Mouse (Mus musculus) adrenal gland, postnatal 10 days (tissue): ENCODE measurements around the gene 9930111J21Rik2. TPM values are rescaled to one million over a fixed set of nuclear protein-coding genes. Genes with fewer than 3 reads are reported as not detected.
"Not testable (repeated sequence)": the region's sequence is repeated elsewhere in the genome, so short reads cannot be mapped to it uniquely, and the experiment has no call there.

ENCODE experiments used
- DNase-seq: peaks from one replicate; pipeline ENCODE4 v3.0.0; 2021; ENCODE audit warnings: mixed read lengths
- long read RNA-seq, 2 experiments: library from polyadenylated mRNA; stranded (forward); transcript quantifications; one replicate each; pipeline ENCODE4 v2.0.0; 2021
- total RNA-seq, 2 experiments: library from RNA; stranded (reverse); gene quantifications; 2 replicates each; pipeline ENCODE4 v1.2.3; 2021

The 9930111J21Rik2 gene
- total RNA-seq: 1 to 10 TPM; 3.2 TPM
- long read RNA-seq, experiment 1: 0 reads
- long read RNA-seq, experiment 2: 0 reads

DNA sequence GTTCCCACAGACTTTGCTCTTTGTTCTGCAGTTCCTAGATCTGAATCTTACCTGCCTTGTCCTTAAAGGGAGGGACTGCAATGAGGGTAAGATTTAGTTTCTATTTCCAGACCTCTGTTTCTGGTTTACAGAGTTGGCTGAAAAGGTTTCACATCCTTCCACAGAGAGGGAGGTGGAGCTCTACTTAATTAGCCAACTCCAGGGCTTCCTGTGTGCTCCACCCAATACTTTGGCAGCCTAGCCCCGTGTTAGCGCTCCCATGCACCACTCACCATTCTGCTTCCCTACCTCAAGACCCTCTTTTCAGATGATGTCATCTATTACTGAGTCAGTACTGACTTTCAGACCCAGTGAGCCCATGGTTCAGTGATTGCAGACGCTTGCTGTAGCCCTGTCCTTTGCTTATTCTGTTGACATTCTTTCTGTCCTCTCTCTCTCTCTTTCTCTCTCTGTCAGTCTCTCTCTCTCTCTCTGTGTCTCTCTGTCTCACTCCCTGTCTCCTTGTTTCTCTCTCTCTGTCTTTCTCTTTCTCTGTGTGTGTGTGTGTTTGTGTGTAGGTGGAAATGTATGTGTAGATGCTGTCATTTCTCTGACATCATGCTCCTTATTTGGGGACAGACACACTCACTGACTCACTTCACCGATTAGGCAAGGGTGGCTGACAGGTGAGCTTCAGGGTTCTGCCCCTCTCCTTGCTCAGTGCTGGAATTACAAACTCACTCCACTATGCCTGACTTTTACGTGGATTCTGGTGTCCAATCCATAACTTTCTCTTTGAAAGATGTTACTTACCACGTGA, at the start of gene 9930111J21Rik2:
TSS of gene 9930111J21Rik2 (minus strand) at position 150 of the 799 bp plus-strand sequence.
- DNase-seq: not testable (repeated sequence)

DNA sequence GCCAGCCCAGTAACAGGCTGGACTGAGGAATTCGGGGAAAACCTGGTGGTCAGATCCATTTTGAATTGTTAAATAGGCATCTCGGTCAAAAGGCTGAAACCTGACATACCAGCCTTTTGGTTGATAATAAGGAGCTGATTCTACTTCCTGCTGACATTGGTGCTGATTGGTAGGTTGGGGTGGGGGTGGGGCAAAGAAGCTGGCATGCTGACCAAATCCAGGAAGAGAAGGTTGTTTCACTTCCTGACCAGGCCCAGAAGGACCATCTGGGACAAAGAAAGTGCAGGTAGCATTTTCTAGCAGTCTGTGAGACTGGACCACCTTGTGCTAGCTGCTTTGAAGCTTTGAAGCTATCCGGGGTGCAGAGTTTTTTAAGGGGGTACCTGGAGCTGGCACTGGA, 49.4 kb upstream of the 9930111J21Rik2 start:
- DNase-seq: no peak

DNA sequence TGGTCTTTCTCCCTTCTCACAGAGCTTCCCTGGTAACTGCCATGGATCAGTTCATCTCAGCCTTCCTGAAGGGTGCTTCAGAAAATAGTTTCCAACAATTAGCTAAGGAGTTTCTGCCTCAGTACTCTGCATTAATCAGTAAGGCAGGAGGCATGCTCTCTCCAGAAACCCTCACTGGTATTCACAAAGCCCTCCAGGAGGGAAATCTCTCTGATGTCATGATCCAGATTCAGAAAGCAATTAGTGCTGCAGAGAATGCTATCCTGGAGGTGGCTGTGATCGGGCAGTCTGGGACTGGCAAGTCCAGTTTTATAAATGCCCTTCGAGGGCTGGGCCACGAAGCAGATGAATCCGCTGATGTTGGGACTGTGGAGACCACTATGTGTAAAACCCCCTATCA, 44.3 kb upstream of the 9930111J21Rik2 start:
- no peak for DNase-seq

DNA sequence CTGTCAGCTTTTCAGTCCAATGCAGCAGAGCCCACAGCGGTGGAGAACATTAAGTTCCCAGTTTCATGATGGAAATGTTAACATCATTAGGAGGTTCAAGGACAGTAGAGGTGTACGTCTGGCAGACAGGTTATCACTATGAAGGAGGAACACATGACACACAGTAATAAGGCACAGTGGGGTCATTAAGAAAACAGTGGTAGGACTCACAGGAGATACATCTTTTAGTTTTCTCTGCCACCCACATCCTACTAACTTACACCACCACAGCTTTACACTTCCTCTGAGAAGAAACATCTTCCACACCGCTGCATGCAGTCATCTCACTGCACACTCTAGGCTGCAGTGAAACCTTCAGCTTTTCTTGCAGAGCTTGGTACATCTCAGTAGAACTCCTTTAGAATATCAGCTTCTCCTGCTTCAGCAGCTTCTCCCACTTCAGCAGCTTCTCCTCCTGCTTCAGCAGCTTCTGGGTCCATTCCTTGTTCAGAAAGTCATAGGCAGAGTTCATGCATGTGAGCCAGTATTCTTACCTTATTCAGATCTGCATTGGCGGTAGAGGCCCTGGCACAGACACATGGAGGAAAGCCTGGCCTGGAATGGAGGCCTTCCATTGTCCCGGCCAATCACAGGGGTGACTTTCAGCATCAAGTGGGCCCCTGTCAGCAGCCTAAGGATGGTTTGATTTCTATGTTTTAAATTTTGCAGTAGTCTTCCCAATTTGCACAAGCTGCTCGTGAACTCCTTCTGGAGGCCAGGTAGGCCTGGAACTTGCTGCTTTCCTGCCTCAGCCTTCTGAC, 43.0 kb upstream of the 9930111J21Rik2 start:
- no peak for DNase-seq

DNA sequence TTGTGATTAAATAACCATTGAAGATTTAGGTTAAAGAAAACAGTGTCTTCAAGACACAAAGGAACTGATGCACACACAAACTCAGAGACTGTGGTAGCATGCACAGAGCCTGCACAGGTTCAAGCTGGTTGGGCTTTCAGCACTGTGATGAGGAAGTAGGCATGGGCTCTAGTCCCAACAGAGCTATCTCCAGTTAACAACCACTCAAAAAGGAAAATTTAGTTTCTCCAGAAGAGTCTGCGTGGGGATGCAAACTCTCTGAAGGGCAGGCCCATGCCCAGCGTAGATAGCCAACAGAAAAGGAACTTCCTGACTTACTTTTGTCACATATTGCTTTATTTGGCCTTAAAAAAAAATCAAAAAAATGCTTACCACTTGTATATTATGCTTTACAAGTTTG, 41.7 kb upstream of the 9930111J21Rik2 start:
- no peak for DNase-seq

DNA sequence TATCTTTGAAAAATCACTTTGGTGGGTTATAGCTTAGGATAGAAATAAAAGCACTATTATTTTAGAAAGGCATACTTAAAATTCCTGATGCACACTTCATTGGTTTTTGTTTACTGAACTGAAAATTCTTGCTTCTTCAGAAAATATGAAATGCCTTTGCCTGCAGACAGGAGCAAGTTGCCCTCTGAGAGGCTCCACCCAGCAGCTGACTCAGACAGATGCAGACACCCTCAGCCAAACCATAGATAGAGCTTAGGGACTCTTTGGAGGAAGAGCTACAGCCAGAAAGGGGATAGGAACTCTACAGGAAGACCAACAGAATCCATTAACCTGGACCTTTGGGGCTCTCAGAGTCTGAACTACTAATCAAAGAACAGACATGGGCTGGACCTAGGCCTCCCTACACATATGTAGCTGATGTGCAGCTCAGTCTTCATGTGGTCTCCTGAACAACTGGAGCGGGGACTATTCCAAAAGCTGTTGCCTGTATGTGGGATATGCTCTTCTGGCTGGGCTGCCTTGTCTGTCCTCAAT, 41.1 kb upstream of the 9930111J21Rik2 start:
- DNase-seq: no peak

DNA sequence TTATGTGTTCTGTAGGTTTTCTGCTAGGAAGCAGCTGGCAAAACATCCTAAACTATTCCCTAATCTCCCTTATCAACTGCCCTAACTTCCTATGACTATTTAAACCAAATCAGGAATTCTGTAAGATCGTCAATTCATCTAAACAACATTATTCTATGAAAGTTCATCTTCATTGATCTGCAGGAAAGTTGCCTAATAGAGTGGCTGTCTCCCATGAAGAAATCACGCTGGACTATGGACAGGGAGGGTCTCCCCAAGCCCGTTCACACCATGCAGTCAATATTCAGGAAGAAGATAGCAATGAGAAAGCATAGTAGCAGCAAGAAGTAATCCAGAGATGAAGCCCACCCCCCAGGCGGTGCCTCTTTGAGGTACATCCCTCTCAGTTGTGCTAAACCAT, 40.1 kb upstream of the 9930111J21Rik2 start:
- no peak for DNase-seq

DNA sequence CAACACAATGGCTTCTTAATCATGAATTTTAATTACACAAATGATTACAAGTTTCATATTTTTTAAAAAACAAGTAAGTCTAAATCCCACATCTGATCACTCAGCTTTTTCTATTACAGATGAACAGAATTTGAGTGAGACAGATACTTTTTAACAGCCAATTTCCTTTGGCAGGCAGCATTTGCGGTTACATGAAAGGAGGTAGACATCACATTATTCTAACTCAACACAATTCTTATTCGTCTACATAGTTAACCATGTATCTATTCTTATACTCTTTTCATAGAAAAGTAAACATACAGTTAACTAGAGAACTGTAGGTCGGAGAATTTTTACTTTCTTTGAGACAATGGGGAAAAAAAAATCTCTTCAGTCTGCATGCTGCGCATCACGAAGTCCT, 39.5 kb upstream of the 9930111J21Rik2 start:
- DNase-seq: no peak

DNA sequence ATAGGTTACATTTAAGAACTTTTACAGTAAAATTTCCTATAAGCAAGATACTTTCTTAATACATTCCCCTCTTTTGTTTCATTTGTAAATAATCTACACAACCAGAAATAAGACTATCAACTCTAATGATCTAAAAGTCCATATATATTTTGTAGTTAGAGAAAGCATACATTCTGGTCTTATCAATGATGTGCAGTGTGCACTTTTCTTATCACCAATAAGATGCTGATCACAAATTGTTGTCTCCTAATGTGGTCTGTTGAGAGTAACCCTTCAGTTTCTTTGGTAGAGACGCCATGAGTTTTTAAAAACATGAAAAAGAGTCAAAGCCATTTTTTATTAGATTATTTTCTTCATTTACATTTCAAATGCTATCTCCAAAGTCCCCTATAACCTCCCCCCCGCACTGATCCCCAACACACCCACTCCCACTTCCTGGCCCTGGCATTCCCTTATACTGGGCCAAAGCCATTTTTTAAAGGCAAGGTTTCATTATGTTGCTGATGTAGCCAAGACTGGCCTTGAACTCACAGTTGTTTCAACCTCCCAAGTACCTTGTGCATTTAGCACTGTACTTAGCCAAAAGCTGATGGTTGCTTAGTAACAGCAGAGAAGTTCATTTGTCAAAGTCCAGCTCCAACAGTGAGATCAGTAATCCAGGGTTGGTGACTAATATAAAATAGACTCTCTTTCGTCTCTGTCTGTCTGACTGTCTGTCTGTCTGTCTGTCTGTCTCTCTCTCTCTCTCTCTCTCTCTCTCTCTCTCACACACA, 38.9 kb upstream of the 9930111J21Rik2 start:
- no peak for DNase-seq

DNA sequence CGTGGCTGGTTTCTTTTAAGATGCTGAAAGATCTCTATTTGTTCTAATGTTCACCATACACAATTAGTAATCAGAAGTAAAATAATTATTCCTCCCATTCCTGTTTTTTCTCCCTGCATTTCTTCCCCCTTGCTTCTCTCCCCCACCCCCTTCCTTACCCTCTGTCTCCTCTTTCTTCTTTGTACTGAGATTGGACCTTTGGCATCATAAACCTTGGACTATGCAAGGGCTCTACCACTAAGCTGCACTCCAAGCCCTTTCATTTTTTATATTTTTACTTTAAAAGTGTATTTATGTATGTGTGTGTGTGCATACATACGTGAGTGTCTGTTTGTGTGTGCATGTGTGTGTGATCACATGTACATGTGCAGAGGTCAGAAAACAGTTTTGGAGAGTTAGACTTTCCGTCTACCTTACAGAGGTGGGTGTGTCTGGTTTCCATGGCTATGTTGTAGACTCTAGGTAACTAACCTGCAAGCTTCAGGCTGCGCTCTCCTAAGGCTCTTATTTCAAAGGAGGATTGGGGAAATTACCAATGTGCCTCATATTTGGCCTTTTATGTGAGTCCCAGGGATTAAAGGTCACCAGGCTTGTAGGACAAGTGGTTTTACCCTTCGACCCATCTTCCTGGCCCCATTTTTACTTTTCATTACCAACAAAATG, 38.1 kb upstream of the 9930111J21Rik2 start:
- no peak for DNase-seq

DNA sequence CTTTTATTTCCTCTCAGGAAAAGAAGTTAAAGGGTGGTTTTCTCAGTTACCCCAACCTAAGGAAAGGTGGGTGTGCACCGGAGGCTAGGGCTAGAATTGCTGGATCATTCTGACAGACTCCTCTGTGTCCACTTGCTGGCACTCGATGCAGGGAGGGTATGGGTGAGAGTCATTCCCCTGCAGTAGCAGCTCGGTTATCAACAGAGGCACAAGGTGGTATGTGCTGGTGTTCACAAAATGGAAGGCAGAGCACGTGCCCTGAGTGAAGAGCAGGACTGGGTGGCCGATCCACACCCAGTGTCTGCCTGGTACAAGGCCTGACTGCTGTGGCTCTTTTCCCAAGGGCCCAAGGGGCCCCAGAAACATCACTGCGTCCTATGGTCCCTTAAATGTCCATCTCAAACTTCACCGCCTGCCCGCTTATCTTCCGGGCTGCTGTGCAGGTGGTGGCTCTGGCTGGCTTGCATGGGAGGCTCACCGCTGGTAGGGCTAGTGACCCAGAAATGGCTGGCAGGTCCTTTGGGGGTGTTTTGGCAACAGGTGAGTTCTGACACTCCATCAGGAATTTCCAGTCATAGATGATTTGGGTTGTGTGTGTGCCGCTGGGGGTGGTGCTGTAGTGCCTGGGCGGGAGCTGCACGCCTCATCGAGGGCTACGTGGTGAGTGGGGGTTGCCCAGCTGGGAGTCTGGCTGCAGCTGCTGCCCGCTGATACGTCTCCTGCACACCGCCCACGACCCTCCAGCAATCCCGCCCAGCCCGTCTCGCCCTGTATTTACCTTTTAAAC, 37.0 kb upstream of the 9930111J21Rik2 start:
- no peak for DNase-seq

DNA sequence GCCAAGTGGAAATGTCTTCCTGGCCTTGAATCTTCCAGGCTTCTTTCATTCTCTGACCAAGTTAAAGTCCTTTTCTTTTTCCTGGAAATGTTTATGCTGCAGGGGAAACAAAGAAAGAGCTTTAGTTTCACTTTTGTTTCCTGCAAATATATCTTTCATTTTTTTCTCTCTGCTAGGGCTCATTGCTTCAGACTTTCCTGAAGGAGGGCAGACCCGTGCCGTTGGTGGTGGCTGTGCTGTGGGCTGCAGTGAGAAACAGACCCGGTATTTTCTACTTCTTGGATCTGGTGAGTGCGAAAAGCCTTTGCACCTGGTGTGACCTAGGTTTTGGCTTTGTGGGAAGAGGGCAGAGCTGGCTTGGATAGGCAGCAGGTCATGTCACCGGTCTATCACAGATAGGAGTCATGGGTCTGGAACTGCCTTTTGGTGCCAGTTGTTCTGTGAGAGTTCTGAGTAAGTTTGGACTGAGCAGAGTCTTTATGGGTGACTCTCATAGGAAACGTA, 35.9 kb upstream of the 9930111J21Rik2 start:
- no peak for DNase-seq

DNA sequence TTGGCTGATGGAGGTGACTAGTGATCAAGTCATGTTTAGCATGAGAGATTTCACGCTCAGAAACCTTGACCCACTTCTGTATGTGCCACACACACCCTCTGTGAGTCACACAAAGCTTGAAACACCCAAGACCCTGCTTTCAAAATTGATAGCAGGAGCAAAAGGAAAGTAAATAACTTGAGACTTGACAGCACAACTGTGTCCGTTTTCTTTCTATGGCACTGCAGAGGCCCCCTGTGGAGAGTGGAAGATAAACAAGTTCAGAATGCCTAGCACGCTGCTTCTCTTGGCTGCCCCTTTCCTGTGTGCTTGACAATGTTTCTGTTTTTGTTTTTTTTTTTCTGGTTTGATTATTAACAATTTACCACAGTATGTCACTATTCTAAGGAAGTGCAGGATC, 33.8 kb upstream of the 9930111J21Rik2 start:
- DNase-seq: peak; percentile 27

DNA sequence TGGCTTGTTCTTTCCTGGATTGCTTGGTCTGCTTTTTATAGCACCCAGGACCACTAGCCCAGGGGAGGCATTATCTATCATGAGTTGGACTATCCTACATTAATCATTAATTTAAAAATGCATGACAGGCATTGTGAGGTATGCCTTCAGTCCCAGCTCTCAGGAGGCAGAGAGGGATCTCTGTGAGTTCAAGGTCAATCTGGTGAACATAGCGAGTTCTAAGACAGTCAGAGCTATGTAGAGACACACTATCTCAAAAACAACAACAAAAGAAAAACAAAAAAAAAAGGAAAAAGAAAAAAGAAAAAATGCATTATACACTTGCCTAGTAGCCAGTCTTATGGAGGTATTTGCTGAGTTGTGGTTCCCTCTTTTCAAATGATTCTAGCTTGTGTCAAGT, 33.3 kb upstream of the 9930111J21Rik2 start:
- DNase-seq: no peak

DNA sequence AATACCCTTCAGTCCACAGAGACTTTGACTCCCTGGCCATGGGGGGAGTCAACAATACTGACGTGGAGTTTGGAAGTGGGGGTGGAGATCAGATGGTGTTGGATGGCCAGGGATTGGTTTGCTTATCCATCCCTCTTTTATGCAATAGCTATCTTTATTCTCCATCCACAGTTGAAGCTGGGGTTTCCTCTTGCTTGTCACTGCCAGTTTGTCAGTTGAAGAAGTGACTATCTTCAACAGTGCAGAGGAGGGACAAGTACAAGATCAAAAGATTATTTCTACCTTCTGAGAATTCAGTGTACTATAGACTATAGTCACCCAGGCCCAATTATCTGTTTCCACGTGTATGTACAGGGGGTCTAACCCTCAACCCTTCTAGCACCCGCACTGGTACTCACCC, 32.8 kb upstream of the 9930111J21Rik2 start:
- DNase-seq: no peak

DNA sequence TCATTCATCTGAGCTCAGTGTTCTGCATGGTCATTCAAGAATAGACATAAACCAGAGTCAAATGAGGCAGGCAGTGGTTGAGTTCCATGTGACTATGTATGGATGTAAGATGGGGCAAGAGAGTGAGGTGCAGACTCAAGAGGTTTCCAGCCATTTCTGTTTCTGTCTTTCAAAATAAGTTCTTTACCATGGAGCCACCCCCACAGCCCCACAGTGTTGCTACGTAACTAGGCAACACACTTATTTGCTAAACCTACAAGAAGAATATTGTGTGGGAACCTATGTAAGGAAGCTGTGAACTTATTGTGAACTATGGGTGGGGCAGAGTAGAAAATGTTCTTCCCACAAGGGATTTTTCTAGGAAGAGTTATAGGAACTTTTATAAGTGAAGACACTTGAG, 32.1 kb upstream of the 9930111J21Rik2 start:
- no peak for DNase-seq

DNA sequence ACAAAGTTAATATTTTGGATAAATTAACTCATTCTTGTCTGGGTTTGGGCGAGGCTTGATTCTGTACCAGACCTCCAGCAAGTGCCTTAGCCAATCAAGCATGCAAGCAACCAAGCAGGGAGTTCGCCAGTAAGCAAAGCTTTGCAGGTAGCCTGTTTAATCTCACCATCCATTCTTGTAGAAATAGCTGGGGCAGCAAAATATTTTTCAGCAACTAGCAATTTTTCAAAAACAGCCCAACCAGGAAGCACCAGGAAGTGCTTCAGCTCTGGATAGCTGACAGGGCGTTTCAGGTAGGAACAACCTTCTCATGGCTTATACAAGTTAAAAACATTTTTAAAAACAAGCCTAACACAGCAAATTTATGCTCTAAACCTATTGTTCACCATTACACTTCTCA, 30.8 kb upstream of the 9930111J21Rik2 start:
- no peak for DNase-seq

DNA sequence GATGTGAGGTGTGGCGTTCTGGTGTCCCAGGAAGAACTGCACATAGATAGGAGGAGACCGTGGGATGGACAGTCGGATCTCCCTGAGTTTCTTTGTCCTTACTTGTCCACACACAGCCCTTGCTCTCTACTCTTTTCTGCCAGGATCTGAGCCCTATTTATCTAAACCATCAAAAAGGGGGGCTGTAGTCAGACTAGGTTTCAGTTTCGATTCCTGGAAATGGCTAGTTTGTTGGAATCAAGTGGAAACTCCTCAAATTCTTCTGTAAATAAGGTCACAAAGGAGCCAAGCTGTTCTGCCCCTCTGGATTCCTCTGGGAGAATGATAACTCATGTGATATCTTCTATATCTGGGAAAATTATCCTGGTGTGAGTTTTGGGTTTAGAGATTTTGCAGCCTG, 30.3 kb upstream of the 9930111J21Rik2 start:
- DNase-seq: no peak

DNA sequence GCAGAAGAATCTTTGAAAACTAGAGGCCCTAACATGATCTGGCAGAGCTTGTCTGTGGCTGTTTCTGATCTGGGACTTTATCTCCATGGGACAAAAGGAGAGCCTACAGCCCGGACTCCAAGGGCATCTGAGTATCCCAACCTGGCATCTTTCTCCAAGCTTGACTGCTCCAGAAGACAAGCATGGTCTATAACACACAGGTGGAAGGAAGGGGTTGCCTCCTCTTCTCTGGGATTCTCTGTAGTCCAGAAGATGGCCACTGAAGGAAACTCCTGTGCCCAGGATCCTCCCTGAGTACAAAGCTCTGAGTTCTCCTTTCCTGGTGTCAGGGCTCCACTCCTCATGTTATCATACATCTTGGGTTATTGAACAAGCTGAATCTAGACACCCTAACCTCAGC, 29.6 kb upstream of the 9930111J21Rik2 start:
- DNase-seq: no peak

DNA sequence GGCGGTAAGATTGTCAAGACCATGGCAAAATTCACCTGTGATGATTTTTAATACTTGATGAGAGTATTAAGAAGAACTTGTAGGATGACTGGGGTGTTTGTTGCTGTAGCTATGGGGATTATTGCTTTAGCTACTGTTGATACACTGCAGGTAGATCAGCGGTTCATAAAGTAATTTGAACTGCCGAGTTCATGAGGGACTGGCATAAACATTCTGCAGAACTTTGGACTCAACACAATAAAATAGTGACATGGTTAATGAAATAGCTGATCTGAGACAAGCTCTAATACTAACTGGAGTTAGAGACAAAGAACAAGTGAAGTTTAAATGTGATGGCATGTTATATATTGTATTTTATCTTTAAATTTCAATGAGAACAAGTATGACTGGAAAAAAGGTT, 27.7 kb upstream of the 9930111J21Rik2 start:
- no peak for DNase-seq

DNA sequence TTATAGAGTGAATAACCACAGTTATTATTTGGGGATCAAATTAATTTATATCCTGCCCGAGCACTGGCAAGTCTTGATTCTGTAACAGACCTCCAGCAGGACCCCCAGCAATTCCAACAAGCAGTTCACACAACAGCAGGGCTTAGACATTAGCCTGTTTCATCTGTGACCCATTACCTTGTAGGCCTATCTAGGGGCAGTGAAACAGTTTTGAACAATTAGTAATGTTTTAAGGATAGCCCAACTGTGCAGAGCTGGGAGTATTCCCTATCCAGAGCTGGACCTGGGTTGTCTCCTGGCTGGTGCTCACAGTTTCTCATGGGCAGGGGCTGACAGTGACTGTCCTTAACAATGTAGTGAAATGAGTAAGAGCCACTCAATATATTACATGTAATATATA, 26.0 kb upstream of the 9930111J21Rik2 start:
- DNase-seq: no peak
